Mouse (Mus musculus): Measurements from ENCODE around the gene Kcnk7. TPM values are rescaled to one million over a fixed set of nuclear protein-coding genes. Genes with fewer than 3 reads are reported as not detected.

Gene Kcnk7
- polyA plus RNA-seq, 1 experiment from 2014 or later, result 0.19 TPM

- peak overlapping the region; percentile 79 for H3K27ac ChIP-seq (replicated peaks)
- WGBS, result 75% methylated on average over 29 of the region's 29 CpGs
These were observed 26.4 kb downstream of the Kcnk7 start for GRCm38 (mm10) chr19:5730314-5731186.

GRCm38 (mm10) chr19:5731264-5731978 lies 27.3 kb downstream of the Kcnk7 start:
- WGBS, result under 1% methylated on average over 47 of the region's 47 CpGs
- H3K27ac ChIP-seq (replicated peaks), result peak overlapping the region; percentile 79
- peaks cover 17% of the 10 kb centered on the region for H3K27me3 ChIP-seq (replicated peaks; ENCODE audit: low read depth, poor library complexity, severe bottlenecking)
- no peaks in the 10 kb centered on the region for H3K9me3 ChIP-seq
- H3K4me1 ChIP-seq, result peaks cover 48% of the 10 kb centered on the region
- peak; percentile 96 for DNase-seq (ENCODE audit: low spot score)
- H3K36me3 ChIP-seq (replicated peaks), result peaks cover 16% of the 10 kb centered on the region
- peak overlapping the region; percentile 97 for H3K4me3 ChIP-seq

More at GRCm38 (mm10) chr19:5730314-5731186, 26.4 kb downstream of the Kcnk7 start:
- Histone ChIP-seq H3K9me3 (no peaks in the 10 kb centered on the region), H3K4me1 (peaks cover 57% of the 10 kb centered on the region), H3K36me3 (replicated peaks) (peaks cover 22% of the 10 kb centered on the region), H3K27me3 (replicated peaks; ENCODE audit: low read depth, poor library complexity, severe bottlenecking) (peaks cover 16% of the 10 kb centered on the region), H3K4me3 (peak overlapping the region; percentile 97)
- no peak for DNase-seq (ENCODE audit: low spot score)

- H3K9me3 ChIP-seq, result no peaks in the 10 kb centered on the region
- peaks cover 7% of the 10 kb centered on the region for H3K36me3 ChIP-seq (replicated peaks)
- peaks cover 24% of the 10 kb centered on the region for H3K4me1 ChIP-seq
- peaks cover 18% of the 10 kb centered on the region for H3K27me3 ChIP-seq (replicated peaks; ENCODE audit: low read depth, poor library complexity, severe bottlenecking)
- no peak overlapping the region for H3K27ac ChIP-seq (replicated peaks)
- no peak overlapping the region for H3K4me3 ChIP-seq
- DNase-seq (ENCODE audit: low spot score), result no peak
- WGBS, result 81% methylated on average over 9 of the region's 9 CpGs
These were observed 30.2 kb downstream of the Kcnk7 start for GRCm38 (mm10) chr19:5734325-5734724.

GRCm38 (mm10) chr19:5739446-5739845 lies 35.3 kb downstream of the Kcnk7 start:
- Histone ChIP-seq H3K4me1 (peaks cover 39% of the 10 kb centered on the region), H3K4me3 (no peak overlapping the region), H3K9me3 (no peaks in the 10 kb centered on the region), H3K27me3 (replicated peaks; ENCODE audit: low read depth, poor library complexity, severe bottlenecking) (peaks cover 63% of the 10 kb centered on the region), H3K36me3 (replicated peaks) (no peaks in the 10 kb centered on the region), H3K27ac (replicated peaks) (no peak overlapping the region)
- DNase-seq (ENCODE audit: low spot score), result no peak
- WGBS, result 59% methylated on average over 2 of the region's 2 CpGs

GRCm38 (mm10) chr19:5740320-5741317 lies 36.5 kb downstream of the Kcnk7 start, which contains the start of gene Ltbp3:
Gene Ltbp3, plus strand, starts transcription at chr19:5740904.
- H3K27me3 ChIP-seq (replicated peaks; ENCODE audit: low read depth, poor library complexity, severe bottlenecking), result peaks cover 70% of the 10 kb centered on the region
- no peaks in the 10 kb centered on the region for H3K36me3 ChIP-seq (replicated peaks)
- H3K27ac ChIP-seq (replicated peaks), result peak within 1 kb of the TSS; percentile 85
- H3K4me3 ChIP-seq, result peak within 1 kb of the TSS; percentile 69
- H3K9me3 ChIP-seq, result no peaks in the 10 kb centered on the region
- no peak for DNase-seq (ENCODE audit: low spot score)
- H3K4me1 ChIP-seq, result peaks cover 44% of the 10 kb centered on the region
- 17% methylated on average over 13 of the region's 14 CpGs for WGBS

GRCm38 (mm10) chr19:5741641-5742240 lies 37.6 kb downstream of the Kcnk7 start:
- Histone ChIP-seq H3K36me3 (replicated peaks) (no peaks in the 10 kb centered on the region), H3K27ac (replicated peaks) (peak overlapping the region; percentile 85), H3K4me1 (peaks cover 55% of the 10 kb centered on the region), H3K27me3 (replicated peaks; ENCODE audit: low read depth, poor library complexity, severe bottlenecking) (peaks cover 80% of the 10 kb centered on the region), H3K4me3 (peak overlapping the region; percentile 69), H3K9me3 (no peaks in the 10 kb centered on the region)
- WGBS, result under 1% methylated on average over 55 of the region's 55 CpGs
- DNase-seq (ENCODE audit: low spot score), result peak; percentile 74

- peak; percentile 67 for DNase-seq (ENCODE audit: low spot score)
- Histone ChIP-seq H3K27me3 (replicated peaks; ENCODE audit: low read depth, poor library complexity, severe bottlenecking) (peaks cover 85% of the 10 kb centered on the region), H3K4me1 (peaks cover 60% of the 10 kb centered on the region), H3K4me3 (peak overlapping the region; percentile 69), H3K9me3 (no peaks in the 10 kb centered on the region), H3K36me3 (replicated peaks) (no peaks in the 10 kb centered on the region), H3K27ac (replicated peaks) (peak overlapping the region; percentile 85)
- under 1% methylated on average over 32 of the region's 32 CpGs for WGBS
These were observed 38.1 kb downstream of the Kcnk7 start for GRCm38 (mm10) chr19:5742241-5742641.

GRCm38 (mm10) chr19:5743576-5743975 lies 39.4 kb downstream of the Kcnk7 start:
- Histone ChIP-seq H3K36me3 (replicated peaks) (no peaks in the 10 kb centered on the region), H3K4me3 (peak overlapping the region; percentile 25), H3K9me3 (no peaks in the 10 kb centered on the region), H3K27ac (replicated peaks) (no peak overlapping the region), H3K27me3 (replicated peaks; ENCODE audit: low read depth, poor library complexity, severe bottlenecking) (peaks cover 96% of the 10 kb centered on the region), H3K4me1 (peaks cover 64% of the 10 kb centered on the region)
- WGBS, result 62% methylated on average over 5 of the region's 5 CpGs
- no peak for DNase-seq (ENCODE audit: low spot score)

- peak; percentile 71 for DNase-seq (ENCODE audit: low spot score)
- Histone ChIP-seq H3K27me3 (replicated peaks; ENCODE audit: low read depth, poor library complexity, severe bottlenecking) (peaks cover 96% of the 10 kb centered on the region), H3K9me3 (no peaks in the 10 kb centered on the region), H3K36me3 (replicated peaks) (no peaks in the 10 kb centered on the region), H3K4me3 (peak overlapping the region; percentile 55), H3K4me1 (peaks cover 58% of the 10 kb centered on the region), H3K27ac (replicated peaks) (peak overlapping the region; percentile 72)
- 4% methylated on average over 36 of the region's 36 CpGs for WGBS
These were observed 41.9 kb downstream of the Kcnk7 start for GRCm38 (mm10) chr19:5745756-5746710.

GRCm38 (mm10) chr19:5746907-5747363 lies 42.8 kb downstream of the Kcnk7 start:
- Histone ChIP-seq H3K36me3 (replicated peaks) (no peaks in the 10 kb centered on the region), H3K4me1 (peaks cover 58% of the 10 kb centered on the region), H3K4me3 (peak overlapping the region; percentile 55; the same call in 1 of the 2 replicates), H3K9me3 (no peaks in the 10 kb centered on the region), H3K27me3 (replicated peaks; ENCODE audit: low read depth, poor library complexity, severe bottlenecking) (peaks cover 97% of the 10 kb centered on the region), H3K27ac (replicated peaks) (no peak overlapping the region)
- 29% methylated on average over 12 of the region's 12 CpGs for WGBS
- DNase-seq (ENCODE audit: low spot score), result no peak

Data from embryonic facial prominence, embryonic 10.5 days (tissue).